Mouse (Mus musculus) midbrain, embryonic 10.5 days (tissue): ENCODE measurements around the gene Fam229a. TPM values are rescaled to one million over a fixed set of nuclear protein-coding genes. Genes with fewer than 3 reads are reported as not detected.

Source experiments
- DNase-seq: peaks from one replicate; pipeline ENCODE4 v3.0.0-alpha.2; 2017; ENCODE audit warnings: low spot score
- H3K27ac ChIP-seq: fragments of 300-500 bp; sonication (generic); replicated peaks from 2 replicates; pipeline ENCODE4 v1.5.1; 2016; ENCODE audit warnings: mild to moderate bottlenecking
- H3K27me3 ChIP-seq: fragments of 300-500 bp; sonication (generic); 2 replicates; pipeline ENCODE4 v1.6.1; 2016; ENCODE audit warnings: low read depth, mild to moderate bottlenecking; ENCODE audit not compliant: poor library complexity, severe bottlenecking
- H3K36me3 ChIP-seq: fragments of 300-500 bp; sonication (generic); 2 replicates; pipeline ENCODE4 v1.6.1; 2016; ENCODE audit warnings: mild to moderate bottlenecking, moderate library complexity
- H3K4me1 ChIP-seq: fragments of 300-500 bp; sonication (generic); 2 replicates; pipeline ENCODE4 v1.6.1; 2016
- H3K4me3 ChIP-seq: fragments of 300-500 bp; sonication (generic); 2 replicates; pipeline ENCODE4 v1.5.1; 2016; ENCODE audit warnings: mild to moderate bottlenecking, moderate library complexity
- H3K9me3 ChIP-seq: fragments of 300-500 bp; sonication (generic); replicated peaks from 2 replicates; pipeline ENCODE4 v1.6.1; 2016; ENCODE audit warnings: mild to moderate bottlenecking
- WGBS: fragments of 180-500 bp; shearing (Covaris S2); methylation state at CpG from one replicate; pipeline ENCODE4 v1.1.7; 2016; 5-methylcytosine and 5-hydroxymethylcytosine counted together
- polyA plus RNA-seq: library from polyadenylated mRNA; unstranded; fragments of >200 nt; fragmentation: Nextera tagmentation; extraction: Ambion mirVana; gene quantifications from 2 replicates; pipeline ENCODE4 v1.2.1, GENCODE M21; 2016

Gene Fam229a
- polyA plus RNA-seq, 1 experiment from 2014 or later: not detected

- Histone ChIP-seq H3K4me1 (peaks cover 38% of the 10 kb centered on the region), H3K27ac (peak overlapping the region; percentile 89), H3K4me3 (peak overlapping the region; percentile 70), H3K9me3 (no peaks in the 10 kb centered on the region), H3K27me3 (no peaks in the 10 kb centered on the region), H3K36me3 (no peaks in the 10 kb centered on the region)
- peak; percentile 97 for DNase-seq
- 2% methylated on average over 48 of the region's 49 CpGs for WGBS
Measured at GRCm38 (mm10) chr4:129500607-129501566, 9.9 kb downstream of the Fam229a start.

- WGBS: 77% methylated on average over 9 of the region's 9 CpGs
Measured at GRCm38 (mm10) chr4:129502327-129502888, 11.4 kb downstream of the Fam229a start.

GRCm38 (mm10) chr4:129502901-129503444 is 12.0 kb downstream of the Fam229a start:
- no peak for DNase-seq
- Histone ChIP-seq H3K9me3 (no peaks in the 10 kb centered on the region), H3K27ac (no peak overlapping the region), H3K4me3 (no peak overlapping the region), H3K27me3 (no peaks in the 10 kb centered on the region), H3K36me3 (no peaks in the 10 kb centered on the region), H3K4me1 (peaks cover 26% of the 10 kb centered on the region)
- WGBS: 84% methylated on average over 11 of the region's 11 CpGs

More at GRCm38 (mm10) chr4:129502327-129502888, 11.4 kb downstream of the Fam229a start:
- Histone ChIP-seq H3K4me3 (no peak overlapping the region), H3K4me1 (peaks cover 26% of the 10 kb centered on the region), H3K36me3 (no peaks in the 10 kb centered on the region), H3K27ac (no peak overlapping the region), H3K9me3 (no peaks in the 10 kb centered on the region), H3K27me3 (no peaks in the 10 kb centered on the region)
- no peak for DNase-seq

- no peak overlapping the region for H3K27ac ChIP-seq
- H3K9me3 ChIP-seq: no peaks in the 10 kb centered on the region
- no peak overlapping the region for H3K4me3 ChIP-seq
- no peak for DNase-seq
- no peaks in the 10 kb centered on the region for H3K27me3 ChIP-seq
- 79% methylated on average over 3 of the region's 3 CpGs for WGBS
- H3K36me3 ChIP-seq: no peaks in the 10 kb centered on the region
- peaks cover 28% of the 10 kb centered on the region for H3K4me1 ChIP-seq
Measured at GRCm38 (mm10) chr4:129505511-129505910, 14.5 kb downstream of the Fam229a start.

GRCm38 (mm10) chr4:129507434-129508236 is 16.6 kb downstream of the Fam229a start:
- Histone ChIP-seq H3K9me3 (no peaks in the 10 kb centered on the region), H3K27ac (no peak overlapping the region), H3K4me1 (peaks cover 40% of the 10 kb centered on the region), H3K27me3 (no peaks in the 10 kb centered on the region), H3K36me3 (no peaks in the 10 kb centered on the region), H3K4me3 (no peak overlapping the region)
- DNase-seq: no peak
- 74% methylated on average over 9 of the region's 10 CpGs for WGBS

- no peak for DNase-seq
- WGBS: 86% methylated on average over 3 of the region's 3 CpGs
Measured at GRCm38 (mm10) chr4:129508237-129508515, 17.2 kb downstream of the Fam229a start.

GRCm38 (mm10) chr4:129508834-129509600 is 18.0 kb downstream of the Fam229a start:
- Histone ChIP-seq H3K4me3 (no peak overlapping the region; the same call in 1 of the 2 replicates), H3K36me3 (no peaks in the 10 kb centered on the region), H3K27ac (peak overlapping the region; percentile 33), H3K9me3 (no peaks in the 10 kb centered on the region), H3K27me3 (no peaks in the 10 kb centered on the region), H3K4me1 (peaks cover 48% of the 10 kb centered on the region)
- 68% methylated on average over 15 of the region's 15 CpGs for WGBS
- DNase-seq: no peak

More at GRCm38 (mm10) chr4:129508237-129508515, 17.2 kb downstream of the Fam229a start:
- Histone ChIP-seq H3K27ac (no peak overlapping the region), H3K4me1 (peaks cover 46% of the 10 kb centered on the region), H3K27me3 (no peaks in the 10 kb centered on the region), H3K4me3 (no peak overlapping the region), H3K9me3 (no peaks in the 10 kb centered on the region), H3K36me3 (no peaks in the 10 kb centered on the region)

- peaks cover 48% of the 10 kb centered on the region for H3K4me1 ChIP-seq
Measured at GRCm38 (mm10) chr4:129509650-129510049, 18.7 kb downstream of the Fam229a start.

GRCm38 (mm10) chr4:129510723-129511412 is 19.9 kb downstream of the Fam229a start:
- peak overlapping the region; percentile 100 for H3K27ac ChIP-seq
- no peaks in the 10 kb centered on the region for H3K27me3 ChIP-seq
- no peaks in the 10 kb centered on the region for H3K9me3 ChIP-seq
- peak overlapping the region; percentile 30 for H3K4me3 ChIP-seq
- WGBS: 41% methylated on average over 6 of the region's 6 CpGs
- peaks cover 17% of the 10 kb centered on the region for H3K36me3 ChIP-seq
- DNase-seq: peak; percentile 30
- H3K4me1 ChIP-seq: peaks cover 60% of the 10 kb centered on the region

More at GRCm38 (mm10) chr4:129509650-129510049, 18.7 kb downstream of the Fam229a start:
- Histone ChIP-seq H3K27ac (peak overlapping the region; percentile 33), H3K9me3 (no peaks in the 10 kb centered on the region), H3K36me3 (peaks cover 4% of the 10 kb centered on the region), H3K27me3 (no peaks in the 10 kb centered on the region), H3K4me3 (no peak overlapping the region)
- DNase-seq: no peak
- 73% methylated on average over 3 of the region's 3 CpGs for WGBS

GRCm38 (mm10) chr4:129511413-129512096 is 20.6 kb downstream of the Fam229a start:
- Histone ChIP-seq H3K9me3 (no peaks in the 10 kb centered on the region), H3K4me1 (peaks cover 63% of the 10 kb centered on the region), H3K27me3 (no peaks in the 10 kb centered on the region), H3K36me3 (peaks cover 24% of the 10 kb centered on the region), H3K4me3 (peak overlapping the region; percentile 30), H3K27ac (peak overlapping the region; percentile 100)
- WGBS: 13% methylated on average over 6 of the region's 6 CpGs
- DNase-seq: peak; percentile 45
